Mouse (Mus musculus) gastrocnemius, postnatal 4 days (tissue): Measurements from ENCODE around the gene Fbxl7. TPM values are rescaled to one million over a fixed set of nuclear protein-coding genes. Genes with fewer than 3 reads are reported as not detected.
A peak's percentile ranks its signal among the peaks of the same experiment; 100 is the strongest.

Experiments
- DNase-seq, 2 experiments: peaks; one replicate each; pipeline ENCODE4 v3.0.0; 2021 to 2022; ENCODE audit warnings: low spot score in 2 of 2, mixed read lengths in 2 of 2
- long read RNA-seq, 2 experiments: library from polyadenylated mRNA; stranded (forward); transcript quantifications; one replicate each; pipeline ENCODE4 v2.0.0; 2021
- total RNA-seq, 2 experiments: library from RNA; stranded (reverse); gene quantifications; 2 replicates each; pipeline ENCODE4 v1.2.3; 2021

Fbxl7 gene
- 10 to 100 TPM; 14.0 to 15.9 TPM for total RNA-seq
- long read RNA-seq, experiment 1, partial matches to known transcripts, result 0 of 5 reads
- long read RNA-seq, experiment 1, other reads (novel, unspliced or antisense), result 4 of 5 reads
- long read RNA-seq, experiment 2, partial matches to known transcripts, result 1 of 10 reads
- long read RNA-seq, experiment 2, other reads (novel, unspliced or antisense), result 9 of 10 reads

- DNase-seq, result peak; percentile 74 to 85
Measured at GRCm38 (mm10) chr15:26895251-26895711, at the start of gene Fbxl7. TSS of gene Fbxl7 (minus strand) at chr15:26895580.

GRCm38 (mm10) chr15:26922026-26922425 lies 26.6 kb upstream of the Fbxl7 start:
- DNase-seq, result no peak

- DNase-seq, result no peak
Measured at GRCm38 (mm10) chr15:26913427-26913826, 18.0 kb upstream of the Fbxl7 start.

GRCm38 (mm10) chr15:26895761-26896160 lies 381 bp upstream of the Fbxl7 start:
- DNase-seq, result no peak

- peak; percentile 19 to 46 for DNase-seq
Measured at GRCm38 (mm10) chr15:26894801-26895229, 565 bp downstream of the Fbxl7 start.

GRCm38 (mm10) chr15:26894031-26894655 lies 1.2 kb downstream of the Fbxl7 start:
- peak in 1 of 2 experiments; percentile 31 for DNase-seq

- DNase-seq, result no peak
Measured at GRCm38 (mm10) chr15:26893136-26893535, 2.2 kb downstream of the Fbxl7 start.

- no peak for DNase-seq
Measured at GRCm38 (mm10) chr15:26889971-26890370, 5.4 kb downstream of the Fbxl7 start.

- no peak for DNase-seq
Measured at GRCm38 (mm10) chr15:26888170-26888569, 7.2 kb downstream of the Fbxl7 start.

GRCm38 (mm10) chr15:26885979-26886378 lies 9.4 kb downstream of the Fbxl7 start:
- DNase-seq, result no peak

GRCm38 (mm10) chr15:26880212-26880956 lies 15.0 kb downstream of the Fbxl7 start:
- no peak for DNase-seq

- peak; percentile 51 to 71 for DNase-seq
Measured at GRCm38 (mm10) chr15:26875687-26876086, 19.7 kb downstream of the Fbxl7 start.

- no peak for DNase-seq
Measured at GRCm38 (mm10) chr15:26872234-26872633, 23.1 kb downstream of the Fbxl7 start.

GRCm38 (mm10) chr15:26869197-26869596 lies 26.2 kb downstream of the Fbxl7 start:
- DNase-seq, result no peak

- no peak for DNase-seq
Measured at GRCm38 (mm10) chr15:26867521-26867920, 27.9 kb downstream of the Fbxl7 start.

GRCm38 (mm10) chr15:26862173-26862572 lies 33.2 kb downstream of the Fbxl7 start:
- no peak for DNase-seq

GRCm38 (mm10) chr15:26849626-26850025 lies 45.8 kb downstream of the Fbxl7 start:
- DNase-seq, result peak in 1 of 2 experiments; percentile 18

GRCm38 (mm10) chr15:26842216-26842615 lies 53.2 kb downstream of the Fbxl7 start:
- no peak for DNase-seq

- no peak for DNase-seq
Measured at GRCm38 (mm10) chr15:26838386-26838785, 57.0 kb downstream of the Fbxl7 start.

GRCm38 (mm10) chr15:26837200-26837599 lies 58.2 kb downstream of the Fbxl7 start:
- DNase-seq, result no peak

- DNase-seq, result no peak
Measured at GRCm38 (mm10) chr15:26834415-26834814, 61.0 kb downstream of the Fbxl7 start.

GRCm38 (mm10) chr15:26831141-26831540 lies 64.2 kb downstream of the Fbxl7 start:
- DNase-seq, result no peak
